Mouse (Mus musculus): ENCODE measurements at regions not wholly inside any gene's neighbourhood (a gene's known extent, or its start where the extent isn't known, plus 50 kb on each side); places are given as distances from the start of the nearest gene placed in this dataset.

GRCm38 (mm10) chr2:61027686-61028085 is 64.7 kb upstream of the Rbms1 start:
- Histone ChIP-seq H3K36me3 (replicated peaks) (no peaks in the 10 kb centered on the region), H3K4me3 (ENCODE audit: low read depth, low read length) (no peak overlapping the region), H3K4me1 (ENCODE audit: insufficient read depth, low read depth, low read length) (no peaks in the 10 kb centered on the region), H3K9me3 (replicated peaks) (no peaks in the 10 kb centered on the region), H3K27me3 (ENCODE audit: insufficient read depth, low read length) (no peaks in the 10 kb centered on the region; the same call in 1 of the 2 replicates)
- no peak for TF ChIP-seq GATA2 (IDR thresholded peaks at IDR 0.05; ENCODE audit: borderline replicate concordance, low read depth, low read length)
- TF ChIP-seq CTCF (IDR thresholded peaks at IDR 0.05; ENCODE audit: low read depth, low read length): no peak
- no peak for TF ChIP-seq TAL1 (conservative IDR thresholded peaks at IDR 0.05; ENCODE audit: low read depth, low read length)
- TF ChIP-seq POLR2AphosphoS5 (IDR thresholded peaks at IDR 0.05; ENCODE audit: insufficient replicate concordance, low read depth, low read length): no peak
- TF ChIP-seq GATA1 (IDR thresholded peaks at IDR 0.05; ENCODE audit: borderline replicate concordance, low read length): no peak
- no peak for DNase-seq (ENCODE audit: low spot score)
- ATAC-seq (ENCODE audit: extremely low read depth, insufficient number of reproducible peaks, low FRiP score, poor library complexity, severe bottlenecking): no peak

GRCm38 (mm10) chr2:61022411-61022810 is 59.4 kb upstream of the Rbms1 start:
- no peak for DNase-seq (ENCODE audit: low spot score)
- TF ChIP-seq GATA2 (IDR thresholded peaks at IDR 0.05; ENCODE audit: borderline replicate concordance, low read depth, low read length) (no peak), POLR2AphosphoS5 (IDR thresholded peaks at IDR 0.05; ENCODE audit: insufficient replicate concordance, low read depth, low read length) (no peak)
- no peak for ATAC-seq (ENCODE audit: extremely low read depth, insufficient number of reproducible peaks, low FRiP score, poor library complexity, severe bottlenecking)

GRCm38 (mm10) chr2:61020791-61021190 is 57.8 kb upstream of the Rbms1 start:
- DNase-seq (ENCODE audit: low spot score): no peak
- ATAC-seq (ENCODE audit: extremely low read depth, insufficient number of reproducible peaks, low FRiP score, poor library complexity, severe bottlenecking): no peak
- no peaks in the 10 kb centered on the region for H3K4me1 ChIP-seq (ENCODE audit: insufficient read depth, low read depth, low read length)

More at GRCm38 (mm10) chr2:61022411-61022810, 59.4 kb upstream of the Rbms1 start:
- no peaks in the 10 kb centered on the region; the same call in 1 of the 2 replicates for H3K27me3 ChIP-seq (ENCODE audit: insufficient read depth, low read length)
- no peak overlapping the region for H3K4me3 ChIP-seq (ENCODE audit: low read depth, low read length)
- H3K9me3 ChIP-seq (replicated peaks): no peaks in the 10 kb centered on the region
- H3K4me1 ChIP-seq (ENCODE audit: insufficient read depth, low read depth, low read length): no peaks in the 10 kb centered on the region
- H3K36me3 ChIP-seq (replicated peaks): no peaks in the 10 kb centered on the region

GRCm38 (mm10) chr2:61013006-61013405 is 50.0 kb upstream of the Rbms1 start:
- no peaks in the 10 kb centered on the region; the same call in 1 of the 2 replicates for H3K9me3 ChIP-seq (replicated peaks)
- TF ChIP-seq GATA1 (IDR thresholded peaks at IDR 0.05; ENCODE audit: borderline replicate concordance, low read length) (no peak), GATA2 (IDR thresholded peaks at IDR 0.05; ENCODE audit: borderline replicate concordance, low read depth, low read length) (no peak)
- no peaks in the 10 kb centered on the region for H3K36me3 ChIP-seq (replicated peaks)
- H3K27me3 ChIP-seq (ENCODE audit: insufficient read depth, low read length): peaks cover 7% of the 10 kb centered on the region
- H3K4me3 ChIP-seq (ENCODE audit: low read depth, low read length): no peak overlapping the region
- DNase-seq (ENCODE audit: low spot score) (no peak), ATAC-seq (ENCODE audit: extremely low read depth, insufficient number of reproducible peaks, low FRiP score, poor library complexity, severe bottlenecking) (no peak)
- H3K4me1 ChIP-seq (ENCODE audit: insufficient read depth, low read depth, low read length): peaks cover 2% of the 10 kb centered on the region; the same call in 1 of the 2 replicates

More at GRCm38 (mm10) chr2:61020791-61021190, 57.8 kb upstream of the Rbms1 start:
- Histone ChIP-seq H3K4me3 (ENCODE audit: low read depth, low read length) (no peak overlapping the region), H3K27me3 (ENCODE audit: insufficient read depth, low read length) (peaks cover 3% of the 10 kb centered on the region; the same call in 1 of the 2 replicates), H3K9me3 (replicated peaks) (no peaks in the 10 kb centered on the region), H3K36me3 (replicated peaks) (no peaks in the 10 kb centered on the region)
- TF ChIP-seq CTCF (IDR thresholded peaks at IDR 0.05; ENCODE audit: low read depth, low read length) (no peak), GATA1 (IDR thresholded peaks at IDR 0.05; ENCODE audit: borderline replicate concordance, low read length) (no peak), TAL1 (conservative IDR thresholded peaks at IDR 0.05; ENCODE audit: low read depth, low read length) (no peak), POLR2AphosphoS5 (IDR thresholded peaks at IDR 0.05; ENCODE audit: insufficient replicate concordance, low read depth, low read length) (no peak), GATA2 (IDR thresholded peaks at IDR 0.05; ENCODE audit: borderline replicate concordance, low read depth, low read length) (no peak)
